Mouse (Mus musculus) megakaryocyte, embryonic 14.5 days (primary cell): ENCODE measurements around the gene Prss57.

ENCODE experiments used
- FLI1 ChIP-seq: IDR thresholded peaks from 2 replicates; pipeline ENCODE4 v1.6.1; 2012; ENCODE audit warnings: low read length, inconsistent platforms, mixed read lengths
- GATA1 ChIP-seq: IDR thresholded peaks from 3 replicates; pipeline ENCODE4 v1.6.1; 2012; ENCODE audit warnings: mixed read lengths, low read length, inconsistent platforms, borderline replicate concordance

- TF ChIP-seq GATA1: no peak
- TF ChIP-seq FLI1: no peak
Observed at GRCm38 (mm10) chr10:79774486-79775279, 16.1 kb downstream of the Prss57 start.
